Mouse (Mus musculus) left cerebral cortex, adult 9 months (tissue): ENCODE data around the gene Prr15l.

Experiments used
- DNase-seq, 2 experiments: peaks; one replicate each; pipeline ENCODE4 v3.0.0; 2022; ENCODE audit warnings: low spot score in 2 of 2

Prr15l gene

GRCm38 (mm10) chr11:96928088-96928487 is at the start of gene Prr15l:
Gene Prr15l (plus strand): TSS chr11:96928104.
- DNase-seq = no peak

- DNase-seq = no peak
Observed at GRCm38 (mm10) chr11:96878715-96879114, 49.2 kb upstream of the Prr15l start.

GRCm38 (mm10) chr11:96879359-96879758 is 48.5 kb upstream of the Prr15l start:
- DNase-seq = no peak

GRCm38 (mm10) chr11:96880296-96880695 is 47.6 kb upstream of the Prr15l start:
- no peak for DNase-seq

GRCm38 (mm10) chr11:96885901-96886340 is 42.0 kb upstream of the Prr15l start:
- no peak for DNase-seq

GRCm38 (mm10) chr11:96886942-96887546 is 40.9 kb upstream of the Prr15l start:
- DNase-seq = no peak

GRCm38 (mm10) chr11:96891784-96892527 is 35.9 kb upstream of the Prr15l start:
- no peak for DNase-seq

GRCm38 (mm10) chr11:96893203-96893842 is 34.6 kb upstream of the Prr15l start:
- no peak for DNase-seq

GRCm38 (mm10) chr11:96895886-96896285 is 32.0 kb upstream of the Prr15l start:
- DNase-seq = no peak

GRCm38 (mm10) chr11:96899449-96900306 is 28.2 kb upstream of the Prr15l start:
- no peak for DNase-seq

- DNase-seq = no peak
Observed at GRCm38 (mm10) chr11:96901332-96901731, 26.6 kb upstream of the Prr15l start.

- DNase-seq = no peak
Observed at GRCm38 (mm10) chr11:96902639-96903635, 25.0 kb upstream of the Prr15l start.

GRCm38 (mm10) chr11:96906431-96907161 is 21.3 kb upstream of the Prr15l start:
- no peak for DNase-seq

- no peak for DNase-seq
Observed at GRCm38 (mm10) chr11:96908594-96908993, 19.3 kb upstream of the Prr15l start.

- DNase-seq = peak in 1 of 2 experiments; percentile 89
Observed at GRCm38 (mm10) chr11:96910003-96910402, 17.9 kb upstream of the Prr15l start.

GRCm38 (mm10) chr11:96912682-96913081 is 15.2 kb upstream of the Prr15l start:
- no peak for DNase-seq

GRCm38 (mm10) chr11:96916044-96916884 is 11.6 kb upstream of the Prr15l start, which contains the start of gene Cdk5rap3:
Gene Cdk5rap3 (minus strand): TSS chr11:96916496.
- DNase-seq = peak; percentile 96 to 99

GRCm38 (mm10) chr11:96916885-96917396 is 11.0 kb upstream of the Prr15l start:
- no peak for DNase-seq

GRCm38 (mm10) chr11:96917415-96917814 is 10.5 kb upstream of the Prr15l start:
- no peak for DNase-seq
